Mouse (Mus musculus): ENCODE measurements at regions not wholly inside any gene's neighbourhood (a gene's known extent, or its start where the extent isn't known, plus 50 kb on each side); places are given as distances from the start of the nearest gene placed in this dataset.

GRCm38 (mm10) chr13:47298010-47298409 is 175.6 kb downstream of the Rnf144b start:
- no peak for DNase-seq (ENCODE audit: low spot score in 2 of 2)

GRCm38 (mm10) chr13:47300486-47300885 is 178.0 kb downstream of the Rnf144b start:
- no peak for DNase-seq (ENCODE audit: low spot score in 2 of 2)

GRCm38 (mm10) chr13:47301070-47301469 is 178.6 kb downstream of the Rnf144b start:
- no peak for DNase-seq (ENCODE audit: low spot score in 2 of 2)

- no peak for DNase-seq (ENCODE audit: low spot score in 2 of 2)
Measured at GRCm38 (mm10) chr13:47309492-47309891, 187.0 kb downstream of the Rnf144b start.

- no peak for DNase-seq (ENCODE audit: low spot score in 2 of 2)
Measured at GRCm38 (mm10) chr13:47310751-47311202, 188.3 kb downstream of the Rnf144b start.

- DNase-seq (ENCODE audit: low spot score in 2 of 2), result no peak
Measured at GRCm38 (mm10) chr13:47319549-47319948, 197.1 kb downstream of the Rnf144b start.

- DNase-seq (ENCODE audit: low spot score in 2 of 2), result no peak
Measured at GRCm38 (mm10) chr13:47321876-47322275, 199.4 kb downstream of the Rnf144b start.

- DNase-seq (ENCODE audit: low spot score in 2 of 2), result peak; percentile 13 to 15
Measured at GRCm38 (mm10) chr13:47335996-47336684, 213.7 kb downstream of the Rnf144b start.

- DNase-seq (ENCODE audit: low spot score in 2 of 2), result no peak
Measured at GRCm38 (mm10) chr13:47336865-47337441, 214.5 kb downstream of the Rnf144b start.

GRCm38 (mm10) chr13:47339411-47339810 is 217.0 kb downstream of the Rnf144b start:
- DNase-seq (ENCODE audit: low spot score in 2 of 2), result no peak

- DNase-seq (ENCODE audit: low spot score in 2 of 2), result no peak
Measured at GRCm38 (mm10) chr13:47342361-47342760, 219.9 kb downstream of the Rnf144b start.

GRCm38 (mm10) chr13:47345576-47345975 is 223.1 kb downstream of the Rnf144b start:
- DNase-seq (ENCODE audit: low spot score in 2 of 2), result no peak

GRCm38 (mm10) chr13:47347835-47348234 is 225.4 kb downstream of the Rnf144b start:
- DNase-seq (ENCODE audit: low spot score in 2 of 2), result no peak

GRCm38 (mm10) chr13:47348517-47349145 is 226.2 kb downstream of the Rnf144b start:
- DNase-seq (ENCODE audit: low spot score in 2 of 2), result peak; percentile 67 to 80

GRCm38 (mm10) chr13:47354446-47354845 is 232.0 kb downstream of the Rnf144b start:
- no peak for DNase-seq (ENCODE audit: low spot score in 2 of 2)

- DNase-seq (ENCODE audit: low spot score in 2 of 2), result no peak
Measured at GRCm38 (mm10) chr13:47355169-47355568, 232.7 kb downstream of the Rnf144b start.

- DNase-seq (ENCODE audit: low spot score in 2 of 2), result no peak
Measured at GRCm38 (mm10) chr13:47358986-47359385, 236.5 kb downstream of the Rnf144b start.

GRCm38 (mm10) chr13:47365776-47366175 is 243.3 kb downstream of the Rnf144b start:
- no peak for DNase-seq (ENCODE audit: low spot score in 2 of 2)

GRCm38 (mm10) chr13:47368041-47368823 is 245.8 kb downstream of the Rnf144b start:
- DNase-seq (ENCODE audit: low spot score in 2 of 2), result no peak

GRCm38 (mm10) chr13:47374583-47374982 is 252.1 kb downstream of the Rnf144b start:
- no peak for DNase-seq (ENCODE audit: low spot score in 2 of 2)

- no peak for DNase-seq (ENCODE audit: low spot score in 2 of 2)
Measured at GRCm38 (mm10) chr13:47391023-47391422, 268.6 kb downstream of the Rnf144b start.

GRCm38 (mm10) chr13:47397726-47398350 is 275.4 kb downstream of the Rnf144b start:
- no peak for DNase-seq (ENCODE audit: low spot score in 2 of 2)

Data from urinary bladder, postnatal 36 days (tissue).